Mouse (Mus musculus): ENCODE data around the gene Hs3st6. TPM values are rescaled to one million over a fixed set of nuclear protein-coding genes. Genes with fewer than 3 reads are reported as not detected.

The Hs3st6 gene
- polyA plus RNA-seq, 1 experiment from 2014 or later, result 0.33 TPM

- Histone ChIP-seq H3K9ac (no peak overlapping the region), H3K4me3 (no peak overlapping the region), H3K27me3 (no peaks in the 10 kb centered on the region; the same call in 1 of the 2 replicates), H3K4me2 (no peak overlapping the region), H3K36me3 (no peaks in the 10 kb centered on the region), H3K9me3 (replicated peaks) (no peaks in the 10 kb centered on the region), H3K4me1 (replicated peaks) (peaks cover 16% of the 10 kb centered on the region), H3K27ac (no peak overlapping the region)
- ATAC-seq (replicated peaks; ENCODE audit: insufficient number of reproducible peaks, insufficient read depth, low FRiP score, low read depth), result no peak
- WGBS, result 82% methylated on average over 14 of the region's 14 CpGs
Observed at GRCm38 (mm10) chr17:24730787-24731186, 22.0 kb upstream of the Hs3st6 start.

- no peaks in the 10 kb centered on the region; the same call in 1 of the 2 replicates for H3K27me3 ChIP-seq
- no peak for ATAC-seq (replicated peaks; ENCODE audit: insufficient number of reproducible peaks, insufficient read depth, low FRiP score, low read depth)
Observed at GRCm38 (mm10) chr17:24732233-24732935, 20.4 kb upstream of the Hs3st6 start.

GRCm38 (mm10) chr17:24733434-24734050 lies 19.2 kb upstream of the Hs3st6 start:
- H3K27ac ChIP-seq, result no peak overlapping the region
- no peak overlapping the region for H3K9ac ChIP-seq
- H3K36me3 ChIP-seq, result no peaks in the 10 kb centered on the region
- no peak overlapping the region for H3K4me2 ChIP-seq
- no peak for ATAC-seq (replicated peaks; ENCODE audit: insufficient number of reproducible peaks, insufficient read depth, low FRiP score, low read depth)
- no peaks in the 10 kb centered on the region for H3K9me3 ChIP-seq (replicated peaks)
- 90% methylated on average over 21 of the region's 21 CpGs for WGBS
- H3K27me3 ChIP-seq, result no peaks in the 10 kb centered on the region
- H3K4me1 ChIP-seq (replicated peaks), result peaks cover 31% of the 10 kb centered on the region
- no peak overlapping the region for H3K4me3 ChIP-seq

More at GRCm38 (mm10) chr17:24732233-24732935, 20.4 kb upstream of the Hs3st6 start:
- peak overlapping the region; percentile 79 for H3K27ac ChIP-seq
- H3K4me2 ChIP-seq, result no peak overlapping the region
- H3K4me3 ChIP-seq, result no peak overlapping the region
- no peaks in the 10 kb centered on the region for H3K9me3 ChIP-seq (replicated peaks)
- H3K4me1 ChIP-seq (replicated peaks), result peaks cover 27% of the 10 kb centered on the region
- H3K9ac ChIP-seq, result no peak overlapping the region
- H3K36me3 ChIP-seq, result no peaks in the 10 kb centered on the region
- whole genome bisulfite sequencing, result 59% methylated on average over 12 of the region's 12 CpGs

- ATAC-seq (replicated peaks; ENCODE audit: insufficient number of reproducible peaks, insufficient read depth, low FRiP score, low read depth), result no peak
- Histone ChIP-seq H3K27ac (no peak overlapping the region), H3K9ac (no peak overlapping the region), H3K4me1 (replicated peaks) (peaks cover 31% of the 10 kb centered on the region), H3K27me3 (no peaks in the 10 kb centered on the region), H3K9me3 (replicated peaks) (no peaks in the 10 kb centered on the region), H3K4me3 (no peak overlapping the region), H3K36me3 (no peaks in the 10 kb centered on the region), H3K4me2 (no peak overlapping the region)
- 72% methylated on average over 1 of the region's 1 CpGs for WGBS
Observed at GRCm38 (mm10) chr17:24734513-24734912, 18.3 kb upstream of the Hs3st6 start.

- Histone ChIP-seq H3K27ac (no peak overlapping the region), H3K9ac (no peak overlapping the region), H3K4me1 (replicated peaks) (peaks cover 31% of the 10 kb centered on the region), H3K27me3 (no peaks in the 10 kb centered on the region), H3K4me2 (no peak overlapping the region), H3K9me3 (replicated peaks) (no peaks in the 10 kb centered on the region), H3K4me3 (no peak overlapping the region), H3K36me3 (0 out of 2 replicates have a peak, but pooled peaks cover 5% of the 10 kb centered on the region)
- 87% methylated on average over 7 of the region's 7 CpGs for WGBS
- ATAC-seq (replicated peaks; ENCODE audit: insufficient number of reproducible peaks, insufficient read depth, low FRiP score, low read depth), result no peak
Observed at GRCm38 (mm10) chr17:24735446-24735845, 17.3 kb upstream of the Hs3st6 start.

GRCm38 (mm10) chr17:24736330-24737051 lies 16.3 kb upstream of the Hs3st6 start, which contains the start of gene Msrb1:
Msrb1 (plus strand) TSS chr17:24736642.
- ATAC-seq (replicated peaks; ENCODE audit: insufficient number of reproducible peaks, insufficient read depth, low FRiP score, low read depth), result peak; percentile 97
- Histone ChIP-seq H3K9me3 (replicated peaks) (no peaks in the 10 kb centered on the region), H3K4me1 (replicated peaks) (peaks cover 30% of the 10 kb centered on the region), H3K36me3 (0 out of 2 replicates have a peak, but pooled peaks cover 11% of the 10 kb centered on the region), H3K27ac (peak within 1 kb of the TSS; percentile 67), H3K4me3 (peak within 1 kb of the TSS; percentile 56), H3K9ac (peak within 1 kb of the TSS; percentile 58), H3K4me2 (peak within 1 kb of the TSS; percentile 75), H3K27me3 (no peaks in the 10 kb centered on the region)
- under 1% methylated on average over 29 of the region's 29 CpGs for WGBS

GRCm38 (mm10) chr17:24737135-24737810 lies 15.5 kb upstream of the Hs3st6 start:
- Histone ChIP-seq H3K9ac (peak overlapping the region; percentile 58), H3K27me3 (no peaks in the 10 kb centered on the region), H3K4me2 (peak overlapping the region; percentile 75), H3K9me3 (replicated peaks) (no peaks in the 10 kb centered on the region), H3K27ac (no peak overlapping the region), H3K4me1 (replicated peaks) (peaks cover 23% of the 10 kb centered on the region), H3K4me3 (peak overlapping the region; percentile 56), H3K36me3 (0 out of 2 replicates have a peak, but pooled peaks cover 11% of the 10 kb centered on the region)
- ATAC-seq (replicated peaks; ENCODE audit: insufficient number of reproducible peaks, insufficient read depth, low FRiP score, low read depth), result no peak
- WGBS, result 22% methylated on average over 8 of the region's 8 CpGs

GRCm38 (mm10) chr17:24738238-24738637 lies 14.6 kb upstream of the Hs3st6 start:
- no peak overlapping the region for H3K4me2 ChIP-seq
- 0 out of 2 replicates have a peak, but pooled peaks cover 11% of the 10 kb centered on the region for H3K36me3 ChIP-seq
- H3K4me1 ChIP-seq (replicated peaks), result peaks cover 16% of the 10 kb centered on the region
- no peaks in the 10 kb centered on the region for H3K9me3 ChIP-seq (replicated peaks)
- H3K27ac ChIP-seq, result no peak overlapping the region
- H3K4me3 ChIP-seq, result no peak overlapping the region
- 81% methylated on average over 4 of the region's 4 CpGs for WGBS
- H3K9ac ChIP-seq, result no peak overlapping the region
- H3K27me3 ChIP-seq, result no peaks in the 10 kb centered on the region
- no peak for ATAC-seq (replicated peaks; ENCODE audit: insufficient number of reproducible peaks, insufficient read depth, low FRiP score, low read depth)

GRCm38 (mm10) chr17:24739926-24740325 lies 12.9 kb upstream of the Hs3st6 start:
- H3K27me3 ChIP-seq, result no peaks in the 10 kb centered on the region
- H3K4me3 ChIP-seq, result no peak overlapping the region
- WGBS, result 84% methylated on average over 8 of the region's 8 CpGs
- no peaks in the 10 kb centered on the region for H3K9me3 ChIP-seq (replicated peaks)
- H3K27ac ChIP-seq, result no peak overlapping the region
- no peak for ATAC-seq (replicated peaks; ENCODE audit: insufficient number of reproducible peaks, insufficient read depth, low FRiP score, low read depth)
- peaks cover 16% of the 10 kb centered on the region for H3K4me1 ChIP-seq (replicated peaks)
- 0 out of 2 replicates have a peak, but pooled peaks cover 11% of the 10 kb centered on the region for H3K36me3 ChIP-seq
- no peak overlapping the region for H3K9ac ChIP-seq
- no peak overlapping the region for H3K4me2 ChIP-seq

- no peak for ATAC-seq (replicated peaks; ENCODE audit: insufficient number of reproducible peaks, insufficient read depth, low FRiP score, low read depth)
- H3K27ac ChIP-seq, result no peak overlapping the region
- H3K36me3 ChIP-seq, result 0 out of 2 replicates have a peak, but pooled peaks cover 11% of the 10 kb centered on the region
- no peak overlapping the region for H3K9ac ChIP-seq
- H3K9me3 ChIP-seq (replicated peaks), result no peaks in the 10 kb centered on the region
- H3K4me2 ChIP-seq, result no peak overlapping the region
- 73% methylated on average over 8 of the region's 8 CpGs for WGBS
- no peak overlapping the region for H3K4me3 ChIP-seq
- H3K27me3 ChIP-seq, result 0 out of 2 replicates have a peak, but pooled peaks cover 6% of the 10 kb centered on the region
- peaks cover 5% of the 10 kb centered on the region for H3K4me1 ChIP-seq (replicated peaks)
Observed at GRCm38 (mm10) chr17:24742307-24742706, 10.5 kb upstream of the Hs3st6 start.

GRCm38 (mm10) chr17:24743896-24744295 lies 8.9 kb upstream of the Hs3st6 start:
- Histone ChIP-seq H3K9ac (no peak overlapping the region), H3K9me3 (replicated peaks) (no peaks in the 10 kb centered on the region), H3K4me1 (replicated peaks) (no peaks in the 10 kb centered on the region), H3K4me2 (no peak overlapping the region), H3K4me3 (no peak overlapping the region), H3K27ac (no peak overlapping the region), H3K27me3 (0 out of 2 replicates have a peak, but pooled peaks cover 6% of the 10 kb centered on the region), H3K36me3 (0 out of 2 replicates have a peak, but pooled peaks cover 11% of the 10 kb centered on the region)
- 65% methylated on average over 5 of the region's 5 CpGs for WGBS
- ATAC-seq (replicated peaks; ENCODE audit: insufficient number of reproducible peaks, insufficient read depth, low FRiP score, low read depth), result no peak
